Mouse (Mus musculus) CH12F3 (cell line): ENCODE measurements around the gene Entpd4b.
"Not testable (repeated sequence)": the region's sequence is repeated elsewhere in the genome, so short reads cannot be mapped to it uniquely, and the experiment has no call there.

Source experiments
- in situ Hi-C: fragments of 300-500 bp; cut with MboI; formaldehyde crosslinking; loops from 2 replicates; pipeline ENCODE4 v1.14.3; 2020; ENCODE audit warnings: low sequenced_read_pairs

Entpd4b gene

GRCm38 (mm10) chr14:69555110-69555831, at the start of gene Entpd4b:
Entpd4b (plus strand) TSS chr14:69555424.
- in situ Hi-C loops = not testable (repeated sequence)

- in situ Hi-C loops = not testable (repeated sequence)
Measured at GRCm38 (mm10) chr14:69507000-69507399, 48.2 kb upstream of the Entpd4b start.

- in situ Hi-C loops = not testable (repeated sequence)
Measured at GRCm38 (mm10) chr14:69512449-69512848, 42.8 kb upstream of the Entpd4b start, which contains the start of gene Gm27179. Gm27179 (minus strand) TSS chr14:69512549.

- in situ Hi-C loops = not testable (repeated sequence)
Measured at GRCm38 (mm10) chr14:69520810-69521209, 34.4 kb upstream of the Entpd4b start.

- in situ Hi-C loops = not testable (repeated sequence)
Measured at GRCm38 (mm10) chr14:69523001-69523400, 32.2 kb upstream of the Entpd4b start.

GRCm38 (mm10) chr14:69526202-69526601, 29.0 kb upstream of the Entpd4b start:
- in situ Hi-C loops = not testable (repeated sequence)

- in situ Hi-C loops = not testable (repeated sequence)
Measured at GRCm38 (mm10) chr14:69536539-69536938, 18.7 kb upstream of the Entpd4b start.

- in situ Hi-C loops = not testable (repeated sequence)
Measured at GRCm38 (mm10) chr14:69540113-69540512, 15.1 kb upstream of the Entpd4b start.

GRCm38 (mm10) chr14:69542695-69543094, 12.5 kb upstream of the Entpd4b start:
- in situ Hi-C loops = not testable (repeated sequence)

- in situ Hi-C loops = not testable (repeated sequence)
Measured at GRCm38 (mm10) chr14:69544033-69544432, 11.2 kb upstream of the Entpd4b start.

GRCm38 (mm10) chr14:69545052-69545451, 10.2 kb upstream of the Entpd4b start:
- in situ Hi-C loops = not testable (repeated sequence)

GRCm38 (mm10) chr14:69547310-69547709, 7.9 kb upstream of the Entpd4b start:
- in situ Hi-C loops = not testable (repeated sequence)

- in situ Hi-C loops = not testable (repeated sequence)
Measured at GRCm38 (mm10) chr14:69556820-69557219, 1.6 kb downstream of the Entpd4b start.

- in situ Hi-C loops = not testable (repeated sequence)
Measured at GRCm38 (mm10) chr14:69557550-69557949, 2.3 kb downstream of the Entpd4b start.
